Mouse (Mus musculus) G1E (cell line): ENCODE measurements around the gene Hid1.

Source experiments
- CTCF ChIP-seq: IDR thresholded peaks from 2 replicates; pipeline ENCODE4 v1.5.1; 2012; ENCODE audit warnings: low read depth, low read length, inconsistent platforms, mixed read lengths
- GATA1 ChIP-seq: IDR thresholded peaks from 2 replicates; pipeline ENCODE4 v1.6.1; 2012; ENCODE audit warnings: borderline replicate concordance, low read length, inconsistent platforms, mixed read lengths
- GATA2 ChIP-seq: IDR thresholded peaks from 2 replicates; pipeline ENCODE4 v1.6.1; 2012; ENCODE audit warnings: low read depth, low read length, inconsistent platforms, borderline replicate concordance
- TAL1 ChIP-seq: conservative IDR thresholded peaks from 2 replicates; pipeline ENCODE4 v1.6.1; 2012; ENCODE audit warnings: low read depth, low read length, inconsistent platforms, mixed read lengths

DNA sequence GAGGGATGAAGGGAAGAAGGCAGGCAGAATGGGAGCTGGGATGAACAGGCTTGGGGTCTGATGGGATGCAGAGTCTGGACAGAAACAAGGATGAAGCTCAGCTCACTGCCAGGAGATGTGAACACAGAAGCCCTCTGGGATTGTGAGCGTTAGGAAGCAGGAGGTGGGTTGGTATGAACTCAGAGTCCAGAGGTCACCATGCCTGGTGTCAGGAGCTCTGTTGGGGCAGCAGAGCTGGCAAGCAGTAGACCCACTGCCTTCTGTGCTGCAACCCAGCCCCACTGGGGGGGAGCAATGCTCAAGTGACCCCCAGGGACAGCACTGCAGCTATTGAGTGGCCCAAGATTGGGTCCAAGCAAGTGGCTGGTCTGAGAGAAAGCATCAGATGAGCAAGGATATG, 29.7 kb downstream of the Hid1 start:
- TF ChIP-seq CTCF (no peak), GATA1 (no peak), TAL1 (no peak), GATA2 (no peak)
